Mouse (Mus musculus) C2C12 (cell line): ENCODE results near the gene Scd2.

ENCODE experiments used
- CTCF ChIP-seq: IDR thresholded peaks from one replicate; pipeline ENCODE4 v1.5.1; 2011; ENCODE audit not compliant: control insufficient read depth, insufficient read depth, insufficient read length
- MAX ChIP-seq: IDR thresholded peaks from one replicate; pipeline ENCODE4 v1.6.1; 2011; ENCODE audit warnings: mild to moderate bottlenecking, control low read depth
- MYOD1 ChIP-seq: IDR thresholded peaks from one replicate; pipeline ENCODE4 v1.6.1; 2011; ENCODE audit warnings: low read depth; ENCODE audit not compliant: control insufficient read depth, insufficient read length
- USF1 ChIP-seq: IDR thresholded peaks from one replicate; pipeline ENCODE4 v1.6.1; 2011; ENCODE audit warnings: low read depth, mild to moderate bottlenecking, control low read depth, moderate library complexity

DNA sequence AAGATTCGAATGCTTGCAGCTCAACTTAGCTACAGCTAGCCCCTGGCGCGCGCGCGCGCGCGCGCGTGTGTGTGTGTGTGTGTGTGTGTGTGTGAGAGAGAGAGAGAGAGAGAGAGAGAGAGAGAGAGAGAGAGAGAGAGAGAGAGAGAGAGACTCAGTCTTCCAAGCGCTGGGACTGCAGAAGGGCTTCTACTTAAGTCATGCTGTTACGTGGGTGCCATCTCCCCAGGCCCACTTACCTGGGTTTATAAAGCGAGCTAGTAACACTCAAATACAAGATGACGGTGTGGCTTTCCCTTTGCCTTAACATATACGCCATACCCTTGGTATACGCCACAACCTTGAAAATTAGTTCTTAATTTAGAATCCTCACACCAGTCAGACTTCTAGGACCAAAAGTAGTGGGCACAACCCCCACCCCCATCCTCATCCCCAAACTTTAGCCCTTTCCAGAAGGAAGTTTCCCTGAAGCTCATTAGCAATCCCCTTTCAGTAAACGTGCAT is 25.9 kb upstream of the Scd2 start:
- TF ChIP-seq CTCF: no peak
- TF ChIP-seq USF1: no peak
- no peak for TF ChIP-seq MAX
- TF ChIP-seq MYOD1: no peak
